Comparison of ENCODE assay signal across 20 mouse cellular contexts in genomic region chr10:53728883-53729282, GRCm38 (mm10). TPM values are rescaled to one million over a fixed set of nuclear protein-coding genes. Genes with fewer than 3 reads are reported as not detected.
DNase-seq lines count a peak whose midpoint lies in the region; ATAC-seq and TF ChIP-seq lines count a peak whose summit lies in the region.
"Had no signal": no experiment of that assay in that cellular context is flagged by ENCODE, and none has a peak within 500 bp of the region (broad histone marks: within the 10 kb centered on the region; RNA-seq: fewer than 3 reads in every experiment).

No protein-coding gene starts in this region.

- H3K9me3 ChIP-seq in kidney, embryonic 15.5 days (replicated peaks): no peaks in the 10 kb centered on the region
- H3K9me3 ChIP-seq in lung, embryonic 14.5 days (ENCODE audit: low read depth, low read length): no peaks in the 10 kb centered on the region
- H3K9me3 ChIP-seq in embryonic facial prominence, embryonic 12.5 days: no peaks in the 10 kb centered on the region
- H3K9me3 ChIP-seq: forebrain, embryonic 13.5 days; heart, embryonic 13.5 days; hindbrain, embryonic 15.5 days had no signal

- H3K9ac ChIP-seq in kidney, embryonic 15.5 days: no peak overlapping the region
- no peak overlapping the region for H3K9ac ChIP-seq in lung, embryonic 14.5 days
- H3K9ac ChIP-seq in embryonic facial prominence, embryonic 12.5 days: no peak overlapping the region
- H3K9ac ChIP-seq: forebrain, embryonic 13.5 days; forebrain, postnatal 0 days; heart, embryonic 13.5 days; hindbrain, embryonic 15.5 days had no signal

- peak; percentile 57 for ATAC-seq in kidney, embryonic 15.5 days (replicated peaks; ENCODE audit: low FRiP score)
- ATAC-seq in lung, embryonic 14.5 days (ENCODE audit: insufficient read depth): no peak; the same call in 1 of the 2 replicates
- ATAC-seq in embryonic facial prominence, embryonic 12.5 days (ENCODE audit: insufficient number of reproducible peaks, insufficient read depth, low FRiP score, low TSS enrichment): 0 out of 2 replicates have a peak, but pooled peaks have one; percentile 41
- ATAC-seq: forebrain, embryonic 13.5 days; forebrain, postnatal 0 days; intestine, embryonic 16.5 days had no signal

- H3K4me1 ChIP-seq in kidney, embryonic 15.5 days: peaks cover 9% of the 10 kb centered on the region; the same call in 1 of the 2 replicates
- no peaks in the 10 kb centered on the region for H3K4me1 ChIP-seq in lung, embryonic 14.5 days (ENCODE audit: insufficient read depth)
- peaks cover 7% of the 10 kb centered on the region; the same call in 1 of the 2 replicates for H3K4me1 ChIP-seq in embryonic facial prominence, embryonic 12.5 days
- H3K4me1 ChIP-seq: forebrain, embryonic 13.5 days; hindbrain, embryonic 15.5 days had no signal

- no peak overlapping the region for H3K27ac ChIP-seq in kidney, embryonic 15.5 days
- no peak overlapping the region for H3K27ac ChIP-seq in lung, embryonic 14.5 days (ENCODE audit: low read depth)
- no peak overlapping the region for H3K27ac ChIP-seq in embryonic facial prominence, embryonic 12.5 days
- H3K27ac ChIP-seq: forebrain, embryonic 13.5 days; heart, adult 2 months; heart, embryonic 13.5 days; hindbrain, embryonic 15.5 days had no signal

- no peak for DNase-seq in kidney, adult 18-20 months
- peak; percentile 15 for DNase-seq in lung, embryonic 14.5 days
- DNase-seq in lung, postnatal 36 days: no peak
- no peak for DNase-seq in heart, adult 9 months (ENCODE audit: low spot score in 2 of 2)
- DNase-seq in thymus, adult 18-20 months: no peak
- DNase-seq: adrenal gland, postnatal 10 days; B cell, adult 2 months; cerebellum, adult 11-12 months; cerebellum, adult 9-10 months; cerebellum, postnatal 36 days; forebrain, postnatal 0 days; gastrocnemius, postnatal 14 days; heart, adult 2 months; heart, postnatal 36 days had no signal

- no peaks in the 10 kb centered on the region for H3K27me3 ChIP-seq in kidney, embryonic 15.5 days
- no peaks in the 10 kb centered on the region for H3K27me3 ChIP-seq in lung, embryonic 14.5 days (ENCODE audit: insufficient read depth, low read length)
- no peaks in the 10 kb centered on the region for H3K27me3 ChIP-seq in embryonic facial prominence, embryonic 12.5 days
- H3K27me3 ChIP-seq: forebrain, embryonic 13.5 days; heart, embryonic 13.5 days; hindbrain, embryonic 15.5 days had no signal

- no peak for TF ChIP-seq CTCF in lung, embryonic 14.5 days (IDR thresholded peaks at IDR 0.05; ENCODE audit: low read depth)

- 19% methylated on average over 1 of the region's 1 CpGs for WGBS in kidney, embryonic 15.5 days
- WGBS in lung, embryonic 14.5 days: 13% methylated on average over 1 of the region's 1 CpGs
- WGBS in embryonic facial prominence, embryonic 12.5 days: 17% methylated on average over 1 of the region's 1 CpGs

- no peak overlapping the region for H3K4me3 ChIP-seq in kidney, embryonic 15.5 days (replicated peaks)
- H3K4me3 ChIP-seq in lung, embryonic 14.5 days (ENCODE audit: low read depth, low read length): no peak overlapping the region
- H3K4me3 ChIP-seq in embryonic facial prominence, embryonic 12.5 days: no peak overlapping the region
- H3K4me3 ChIP-seq: forebrain, embryonic 13.5 days; heart, adult 2 months; heart, embryonic 13.5 days; hindbrain, embryonic 15.5 days had no signal

- H3K4me2 ChIP-seq in kidney, embryonic 15.5 days: no peak overlapping the region
- H3K4me2 ChIP-seq in lung, embryonic 14.5 days: no peak overlapping the region
- H3K4me2 ChIP-seq in embryonic facial prominence, embryonic 12.5 days (replicated peaks): no peak overlapping the region
- H3K4me2 ChIP-seq: forebrain, embryonic 13.5 days; heart, embryonic 13.5 days; hindbrain, embryonic 15.5 days had no signal

- no peaks in the 10 kb centered on the region for H3K36me3 ChIP-seq in kidney, embryonic 15.5 days
- no peaks in the 10 kb centered on the region for H3K36me3 ChIP-seq in lung, embryonic 14.5 days (ENCODE audit: insufficient read depth)
- no peaks in the 10 kb centered on the region for H3K36me3 ChIP-seq in embryonic facial prominence, embryonic 12.5 days
- H3K36me3 ChIP-seq: heart, embryonic 13.5 days; hindbrain, embryonic 15.5 days had no signal

RNA-seq across cellular contexts. Expression of gene Fam184a, which starts 22.0 kb away (rescaled TPM):
- 5.7 and 7.2 TPM in 2 replicates for polyA plus RNA-seq in kidney, embryonic 15.5 days (2015; fragmentation: Nextera tagmentation; extraction: Ambion mirVana)
- 3.1 and 4.9 TPM in 2 replicates for polyA plus RNA-seq in lung, embryonic 14.5 days (2014; fragmentation: Nextera tagmentation; extraction: Ambion mirVana)
- 6.6 and 8.4 TPM in 2 replicates for polyA plus RNA-seq in embryonic facial prominence, embryonic 12.5 days (2016; fragmentation: Nextera tagmentation; extraction: Ambion mirVana)
